Mouse (Mus musculus) forebrain, postnatal 0 days (tissue): ENCODE data around the gene Galnt11. TPM values are rescaled to one million over a fixed set of nuclear protein-coding genes. Genes with fewer than 3 reads are reported as not detected.

Experiments
- ATAC-seq: fragments of 200-750 bp; cut with Nextera tagmentation; 2 replicates; pipeline ENCODE4 v1.8.0; 2017; ENCODE audit warnings: mild to moderate bottlenecking, moderate library complexity
- DNase-seq: peaks from one replicate; pipeline ENCODE4 v3.0.0-alpha.2; 2015
- H3K27ac ChIP-seq: fragments of 300-500 bp; sonication (generic); 2 replicates; pipeline ENCODE4 v1.5.1; 2014; ENCODE audit warnings: low read depth, mild to moderate bottlenecking, antibody characterized with exemption, low read length, moderate library complexity, mixed read lengths
- H3K27me3 ChIP-seq: fragments of 300-500 bp; sonication (generic); 2 replicates; pipeline ENCODE4 v1.6.1; 2014; ENCODE audit warnings: mild to moderate bottlenecking, low read length, mixed read lengths; ENCODE audit not compliant: insufficient read depth
- H3K36me3 ChIP-seq: fragments of 300-500 bp; sonication (generic); 2 replicates; pipeline ENCODE4 v1.6.1; 2014; ENCODE audit warnings: mild to moderate bottlenecking, moderate library complexity; ENCODE audit not compliant: insufficient read depth
- H3K4me1 ChIP-seq: fragments of 300-500 bp; sonication (generic); 2 replicates; pipeline ENCODE4 v1.6.1; 2014; ENCODE audit warnings: antibody characterized with exemption; ENCODE audit not compliant: insufficient read depth
- H3K4me2 ChIP-seq: fragments of 300-500 bp; sonication (generic); 2 replicates; pipeline ENCODE4 v1.6.1; 2014; ENCODE audit warnings: low read depth, mild to moderate bottlenecking, moderate library complexity
- H3K4me3 ChIP-seq: fragments of 300-500 bp; sonication (generic); 2 replicates; pipeline ENCODE4 v1.5.1; 2014; ENCODE audit warnings: low read depth, low read length, mixed read lengths
- H3K9ac ChIP-seq: fragments of 300-500 bp; sonication (generic); 2 replicates; pipeline ENCODE4 v1.6.1; 2014; ENCODE audit warnings: mild to moderate bottlenecking
- H3K9me3 ChIP-seq: fragments of 300-500 bp; sonication (generic); 2 replicates; pipeline ENCODE4 v1.6.1; 2016; ENCODE audit warnings: low read length
- CTCF ChIP-seq: sonication (generic); IDR thresholded peaks from 2 replicates; pipeline ENCODE4 v1.5.1; 2016; ENCODE audit warnings: antibody characterized with exemption, control low read depth, low read depth
- WGBS: fragments of 180-500 bp; shearing (Covaris S2); extraction: QIAGEN DNeasy Blood & Tissue Kit; methylation state at CpG from one replicate; pipeline ENCODE4 v1.1.7; 2014; 5-methylcytosine and 5-hydroxymethylcytosine counted together
- polyA plus RNA-seq: library from polyadenylated mRNA; unstranded; fragments of >200 nt; fragmentation: Nextera tagmentation; extraction: Ambion mirVana; gene quantifications from 2 replicates; pipeline ENCODE4 v1.2.1, GENCODE M21; 2015
- total RNA-seq: library from RNA; depleted of rRNA; stranded (reverse); fragments of >200 nt; gene quantifications from 2 replicates; pipeline ENCODE4 v1.2.3, GENCODE M21; 2014

Galnt11 gene
- total and polyA plus RNA-seq, 2 experiments from 2014 or later = 43.8 to 57.1 TPM

DNA sequence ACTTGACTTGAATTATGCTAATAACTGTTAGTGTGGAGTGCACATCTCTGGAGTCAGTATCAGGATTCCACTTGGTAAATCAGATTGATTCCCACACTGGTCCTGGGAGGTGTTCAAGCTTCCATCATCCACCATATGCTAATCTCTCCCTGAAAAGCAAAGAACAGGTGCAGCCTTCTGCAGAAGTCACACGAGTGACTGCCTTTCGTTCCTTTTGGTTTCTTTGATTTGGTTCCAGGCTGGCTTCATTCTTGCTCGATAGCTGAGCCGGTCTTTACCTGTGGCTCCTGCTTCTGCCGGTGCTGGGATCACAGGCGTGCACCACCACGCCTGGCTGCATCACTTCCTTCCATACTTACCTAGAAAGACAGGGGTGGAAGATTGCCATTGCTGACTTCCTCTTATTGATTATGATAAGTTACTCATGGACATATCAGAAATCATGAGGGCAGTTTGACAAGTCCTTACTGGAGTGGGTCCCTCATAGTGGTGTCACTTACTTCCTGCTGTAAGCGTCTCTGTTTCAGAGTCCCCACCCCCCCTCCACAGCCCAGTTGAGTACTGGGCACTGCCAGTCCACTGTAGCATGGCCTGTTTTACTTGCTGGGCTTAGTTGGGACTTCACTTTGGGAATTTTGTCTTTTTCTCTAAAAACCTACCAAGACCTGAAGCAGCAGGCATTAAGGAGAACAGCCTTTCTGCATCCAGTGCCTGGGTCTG is 31.3 kb downstream of the Galnt11 start:
- DNase-seq (no peak), ATAC-seq (no peak)
- WGBS = 88% methylated on average over 8 of the region's 8 CpGs
- H3K9me3 ChIP-seq = no peaks in the 10 kb centered on the region
- no peak overlapping the region for H3K9ac ChIP-seq
- H3K4me2 ChIP-seq = no peak overlapping the region
- H3K27ac ChIP-seq = no peak overlapping the region
- no peaks in the 10 kb centered on the region for H3K4me1 ChIP-seq
- H3K36me3 ChIP-seq = peaks cover 78% of the 10 kb centered on the region
- H3K27me3 ChIP-seq = no peaks in the 10 kb centered on the region
- TF ChIP-seq CTCF = no peak
- H3K4me3 ChIP-seq = no peak overlapping the region

DNA sequence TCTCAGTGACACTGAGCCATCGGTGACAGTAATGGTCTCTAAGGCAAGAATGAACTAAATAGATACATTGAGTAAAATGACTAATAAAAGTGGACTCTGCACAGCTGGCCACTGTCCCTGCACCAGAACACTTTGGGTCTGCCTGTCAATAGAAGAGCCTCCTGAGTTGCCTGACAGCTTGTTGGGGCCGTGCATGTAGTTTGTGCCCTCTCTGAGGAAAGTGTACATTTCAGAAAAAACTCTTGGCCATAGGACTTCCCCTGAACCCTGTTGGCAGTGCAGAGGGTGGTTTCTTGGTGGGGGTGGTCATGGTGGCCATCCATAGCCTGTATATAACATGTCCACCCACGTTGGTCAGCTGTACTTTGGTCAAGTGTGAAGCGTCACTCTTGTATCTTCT is 32.8 kb downstream of the Galnt11 start:
- H3K4me1 ChIP-seq = no peaks in the 10 kb centered on the region
- no peak for TF ChIP-seq CTCF
- H3K9me3 ChIP-seq = no peaks in the 10 kb centered on the region
- H3K36me3 ChIP-seq = peaks cover 84% of the 10 kb centered on the region
- no peak overlapping the region for H3K9ac ChIP-seq
- no peak for DNase-seq
- H3K4me3 ChIP-seq = no peak overlapping the region
- H3K4me2 ChIP-seq = no peak overlapping the region
- H3K27ac ChIP-seq = no peak overlapping the region
- 95% methylated on average over 4 of the region's 4 CpGs for WGBS
- H3K27me3 ChIP-seq = no peaks in the 10 kb centered on the region
- ATAC-seq = no peak

DNA sequence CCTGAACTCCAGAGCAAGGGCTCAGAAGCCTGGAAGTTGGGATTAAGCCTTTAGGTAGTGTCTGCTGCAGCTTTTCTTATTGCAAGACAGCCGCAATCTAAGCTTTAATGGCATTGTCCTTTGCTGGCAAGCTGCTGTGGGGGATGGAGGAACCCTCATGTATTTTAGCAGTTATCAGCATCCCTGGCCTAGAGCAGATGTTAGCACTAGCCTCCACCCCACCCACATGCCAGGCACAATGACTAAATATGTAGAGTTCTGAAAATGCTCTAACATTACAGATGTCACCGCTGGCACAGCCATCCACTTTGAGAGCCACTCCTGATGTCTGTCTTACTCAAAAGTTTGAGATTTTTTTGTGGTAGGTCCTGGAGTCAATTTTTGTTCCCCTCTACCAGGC is 35.0 kb downstream of the Galnt11 start:
- H3K27ac ChIP-seq = no peak overlapping the region
- peaks cover 75% of the 10 kb centered on the region for H3K36me3 ChIP-seq
- H3K9me3 ChIP-seq = no peaks in the 10 kb centered on the region
- no peaks in the 10 kb centered on the region for H3K4me1 ChIP-seq
- DNase-seq (no peak), ATAC-seq (no peak)
- no peaks in the 10 kb centered on the region for H3K27me3 ChIP-seq
- H3K9ac ChIP-seq = no peak overlapping the region
- 71% methylated on average over 2 of the region's 2 CpGs for WGBS
- H3K4me2 ChIP-seq = no peak overlapping the region
- no peak overlapping the region for H3K4me3 ChIP-seq
- no peak for TF ChIP-seq CTCF

DNA sequence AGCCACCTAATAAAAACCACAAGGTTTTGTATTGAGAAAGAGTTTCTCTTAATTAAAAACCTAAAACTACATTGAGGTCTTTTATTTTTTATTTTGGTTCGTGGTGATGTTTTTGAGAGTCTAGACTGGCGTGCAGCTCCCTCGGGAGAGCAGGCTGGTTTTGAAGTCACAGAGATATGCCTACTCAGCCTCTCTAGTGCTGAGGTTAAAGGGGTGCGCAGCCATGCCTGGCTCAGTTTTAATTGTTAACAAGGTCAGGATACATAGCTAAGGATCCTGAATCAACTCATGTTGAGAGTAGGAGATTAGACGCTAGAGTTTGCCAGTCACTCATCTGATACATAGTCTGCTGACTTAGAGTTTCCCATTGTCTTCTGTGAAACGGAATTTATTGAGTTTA is 39.7 kb downstream of the Galnt11 start:
- TF ChIP-seq CTCF = no peak
- H3K4me1 ChIP-seq = no peaks in the 10 kb centered on the region
- H3K9me3 ChIP-seq = no peaks in the 10 kb centered on the region
- no peak overlapping the region for H3K9ac ChIP-seq
- H3K4me3 ChIP-seq = no peak overlapping the region
- DNase-seq = no peak
- no peak for ATAC-seq
- H3K36me3 ChIP-seq = peaks cover 78% of the 10 kb centered on the region
- no peaks in the 10 kb centered on the region for H3K27me3 ChIP-seq
- WGBS = 87% methylated on average over 6 of the region's 6 CpGs
- no peak overlapping the region for H3K4me2 ChIP-seq
- no peak overlapping the region for H3K27ac ChIP-seq

DNA sequence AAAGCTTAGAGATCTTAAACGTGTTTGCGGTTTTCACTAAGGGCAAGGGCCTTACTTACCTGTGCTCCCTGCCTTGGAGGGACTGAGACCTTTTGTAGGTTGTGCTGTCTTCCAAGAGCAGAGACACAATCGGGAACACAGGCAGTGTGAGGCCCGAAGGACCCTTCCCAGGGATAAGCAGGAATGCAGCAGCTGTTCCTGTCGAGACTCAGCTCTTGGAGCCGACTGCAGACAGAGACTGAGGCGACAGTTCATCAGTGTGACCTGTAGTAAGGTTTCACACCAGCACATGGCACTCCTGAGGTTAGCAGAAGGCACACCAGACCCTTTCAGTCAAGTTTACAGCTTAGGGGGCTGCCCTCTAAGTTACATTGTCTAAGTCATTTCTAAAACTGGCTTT is 40.6 kb downstream of the Galnt11 start:
- Histone ChIP-seq H3K36me3 (peaks cover 80% of the 10 kb centered on the region), H3K4me1 (no peaks in the 10 kb centered on the region), H3K27me3 (no peaks in the 10 kb centered on the region), H3K9ac (no peak overlapping the region), H3K4me3 (no peak overlapping the region), H3K9me3 (no peaks in the 10 kb centered on the region), H3K4me2 (no peak overlapping the region), H3K27ac (no peak overlapping the region)
- 87% methylated on average over 7 of the region's 7 CpGs for WGBS
- DNase-seq (no peak), ATAC-seq (no peak)
- TF ChIP-seq CTCF = no peak

DNA sequence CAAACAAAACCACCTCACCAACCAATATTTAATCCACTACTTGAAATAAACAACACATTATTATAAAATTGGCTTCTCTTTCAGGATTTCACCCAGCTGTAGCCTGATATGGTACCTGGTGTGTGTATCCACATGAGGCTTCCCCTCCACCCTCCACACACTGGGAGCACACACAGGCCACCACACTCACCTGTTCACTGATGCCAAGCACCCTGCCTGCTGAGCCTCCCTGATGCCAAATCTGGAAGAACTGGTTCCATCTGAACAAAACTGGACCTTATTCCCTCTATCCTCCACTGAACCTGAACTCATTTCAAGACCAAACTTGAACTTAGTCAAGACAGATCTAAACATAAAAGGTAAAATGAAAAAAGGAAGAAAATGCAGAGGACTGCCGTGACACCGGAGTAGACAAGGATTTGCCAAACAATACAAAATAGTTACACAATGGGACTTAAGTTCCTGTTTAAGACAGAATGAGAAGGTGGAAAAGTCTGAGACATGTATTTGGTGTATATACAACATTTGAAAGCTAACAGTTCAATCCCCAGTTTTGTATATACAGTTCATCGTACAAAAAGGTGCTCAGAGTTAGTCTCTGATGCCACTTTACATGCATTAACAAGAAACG is 46.7 kb downstream of the Galnt11 start:
- H3K9ac ChIP-seq = no peak overlapping the region
- H3K27me3 ChIP-seq = no peaks in the 10 kb centered on the region
- H3K4me3 ChIP-seq = no peak overlapping the region
- no peaks in the 10 kb centered on the region for H3K9me3 ChIP-seq
- ATAC-seq = no peak
- WGBS = 96% methylated on average over 4 of the region's 4 CpGs
- no peak for DNase-seq
- no peaks in the 10 kb centered on the region for H3K4me1 ChIP-seq
- TF ChIP-seq CTCF = no peak
- H3K27ac ChIP-seq = no peak overlapping the region
- no peak overlapping the region for H3K4me2 ChIP-seq
- H3K36me3 ChIP-seq = peaks cover 68% of the 10 kb centered on the region

DNA sequence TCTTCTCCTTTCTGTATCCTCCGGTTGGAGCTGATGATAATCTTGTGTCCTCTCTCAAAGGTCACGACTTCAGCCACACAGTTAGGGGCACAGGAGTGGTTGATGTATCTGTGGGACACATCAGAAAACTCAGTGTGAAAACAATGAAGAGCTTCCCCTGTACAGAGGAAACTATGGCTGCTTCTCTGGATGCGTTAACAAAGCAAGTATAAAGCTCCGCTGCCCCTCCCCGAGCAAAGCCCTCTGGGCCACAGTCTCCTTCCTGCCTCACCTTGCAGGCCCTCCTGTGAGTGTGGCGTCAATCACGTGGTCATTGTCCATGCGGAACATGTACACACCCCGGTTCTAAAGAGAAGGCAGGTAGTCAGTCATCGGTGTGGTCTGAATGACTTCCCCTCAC is 53.9 kb downstream of the Galnt11 start:
- no peak for TF ChIP-seq CTCF
- Histone ChIP-seq H3K4me3 (no peak overlapping the region), H3K9ac (no peak overlapping the region), H3K9me3 (no peaks in the 10 kb centered on the region), H3K27ac (no peak overlapping the region), H3K4me1 (no peaks in the 10 kb centered on the region), H3K36me3 (peaks cover 65% of the 10 kb centered on the region), H3K27me3 (no peaks in the 10 kb centered on the region), H3K4me2 (no peak overlapping the region)
- DNase-seq (no peak), ATAC-seq (no peak)
- 92% methylated on average over 10 of the region's 10 CpGs for WGBS
